In genomic region chr8:110654075-110655060, GRCm38 (mm10) we compare ENCODE assay signal across 19 mouse cellular contexts. TPM values are rescaled to one million over a fixed set of nuclear protein-coding genes. Genes with fewer than 3 reads are reported as not detected.
DNase-seq lines count a peak whose midpoint lies in the region; ATAC-seq and TF ChIP-seq lines count a peak whose summit lies in the region.
"Had no signal": no experiment of that assay in that cellular context is flagged by ENCODE, and none has a peak within 500 bp of the region (broad histone marks: within the 10 kb centered on the region; RNA-seq: fewer than 3 reads in every experiment).

No protein-coding gene starts in this region.

- H3K4me1 ChIP-seq in forebrain, postnatal 0 days (ENCODE audit: insufficient read depth) = no peaks in the 10 kb centered on the region
- H3K4me1 ChIP-seq in forebrain, embryonic 11.5 days (replicated peaks; ENCODE audit: control insufficient read depth, insufficient read depth, low read length) = no peaks in the 10 kb centered on the region
- no peaks in the 10 kb centered on the region for H3K4me1 ChIP-seq in kidney, postnatal 0 days (replicated peaks; ENCODE audit: insufficient read depth, low read length)
- H3K4me1 ChIP-seq in midbrain, embryonic 15.5 days = no peaks in the 10 kb centered on the region
- no peaks in the 10 kb centered on the region for H3K4me1 ChIP-seq in liver, postnatal 0 days (ENCODE audit: insufficient read depth)
- H3K4me1 ChIP-seq: neural tube, embryonic 12.5 days had no signal

- H3K9me3 ChIP-seq in forebrain, postnatal 0 days (ENCODE audit: low read length) = no peaks in the 10 kb centered on the region
- H3K9me3 ChIP-seq in forebrain, embryonic 11.5 days (ENCODE audit: control insufficient read depth, low read length) = no peaks in the 10 kb centered on the region
- H3K9me3 ChIP-seq in kidney, postnatal 0 days (replicated peaks; ENCODE audit: low read length) = no peaks in the 10 kb centered on the region
- H3K9me3 ChIP-seq in midbrain, embryonic 15.5 days = no peaks in the 10 kb centered on the region
- no peaks in the 10 kb centered on the region for H3K9me3 ChIP-seq in liver, postnatal 0 days (ENCODE audit: low read length)
- H3K9me3 ChIP-seq: heart, embryonic 10.5 days; neural tube, embryonic 12.5 days had no signal

- no peak for ATAC-seq in forebrain, postnatal 0 days
- no peak for ATAC-seq in forebrain, embryonic 11.5 days (replicated peaks; ENCODE audit: low FRiP score)
- ATAC-seq in kidney, postnatal 0 days (replicated peaks; ENCODE audit: low FRiP score, low read depth) = no peak; the same call in 1 of the 2 replicates
- no peak for ATAC-seq in midbrain, embryonic 15.5 days (replicated peaks)
- ATAC-seq in liver, postnatal 0 days = no peak
- ATAC-seq: intestine, embryonic 16.5 days had no signal

- H3K9ac ChIP-seq in forebrain, postnatal 0 days = no peak overlapping the region
- H3K9ac ChIP-seq in forebrain, embryonic 11.5 days (ENCODE audit: low read length) = no peak overlapping the region
- no peak overlapping the region for H3K9ac ChIP-seq in kidney, postnatal 0 days (ENCODE audit: low read depth, low read length)
- H3K9ac ChIP-seq in midbrain, embryonic 15.5 days = no peak overlapping the region
- no peak overlapping the region for H3K9ac ChIP-seq in liver, postnatal 0 days (replicated peaks)
- H3K9ac ChIP-seq: neural tube, embryonic 12.5 days had no signal

- TF ChIP-seq EP300 in liver, postnatal 0 days (IDR thresholded peaks at IDR 0.05; ENCODE audit: low read depth) = no peak

- no peak overlapping the region for H3K4me3 ChIP-seq in forebrain, postnatal 0 days (ENCODE audit: low read depth, low read length)
- no peak overlapping the region for H3K4me3 ChIP-seq in forebrain, embryonic 11.5 days (ENCODE audit: low read depth, low read length)
- no peak overlapping the region for H3K4me3 ChIP-seq in kidney, postnatal 0 days (replicated peaks; ENCODE audit: low read depth, low read length)
- no peak overlapping the region for H3K4me3 ChIP-seq in midbrain, embryonic 15.5 days
- H3K4me3 ChIP-seq in liver, postnatal 0 days (ENCODE audit: low read depth, low read length) = no peak overlapping the region
- H3K4me3 ChIP-seq: heart, embryonic 10.5 days; neural tube, embryonic 12.5 days had no signal

- H3K27me3 ChIP-seq in forebrain, postnatal 0 days (ENCODE audit: insufficient read depth, low read length) = no peaks in the 10 kb centered on the region
- no peaks in the 10 kb centered on the region for H3K27me3 ChIP-seq in forebrain, embryonic 11.5 days (ENCODE audit: control insufficient read depth, insufficient read depth, low read length)
- no peaks in the 10 kb centered on the region for H3K27me3 ChIP-seq in kidney, postnatal 0 days (ENCODE audit: insufficient read depth, low read length)
- H3K27me3 ChIP-seq in midbrain, embryonic 15.5 days (replicated peaks) = no peaks in the 10 kb centered on the region
- no peaks in the 10 kb centered on the region for H3K27me3 ChIP-seq in liver, postnatal 0 days (ENCODE audit: insufficient read depth, low read length)
- H3K27me3 ChIP-seq: CH12.LX; neural tube, embryonic 12.5 days had no signal

- H3K4me2 ChIP-seq in forebrain, postnatal 0 days (ENCODE audit: low read depth) = no peak overlapping the region
- H3K4me2 ChIP-seq in forebrain, embryonic 11.5 days (ENCODE audit: low read depth, low read length, severe bottlenecking) = no peak overlapping the region
- no peak overlapping the region for H3K4me2 ChIP-seq in kidney, postnatal 0 days (ENCODE audit: low read length)
- H3K4me2 ChIP-seq in midbrain, embryonic 15.5 days = no peak overlapping the region
- no peak overlapping the region for H3K4me2 ChIP-seq in liver, postnatal 0 days (ENCODE audit: low read depth, low read length)
- H3K4me2 ChIP-seq: liver, embryonic 11.5 days; neural tube, embryonic 12.5 days had no signal

- DNase-seq in forebrain, postnatal 0 days = peak; percentile 8
- DNase-seq in forebrain, embryonic 11.5 days (ENCODE audit: low spot score) = no peak
- DNase-seq in kidney, postnatal 0 days (ENCODE audit: low spot score) = peak; percentile 36
- no peak for DNase-seq in kidney, adult 18-20 months
- peak; percentile 77 for DNase-seq in brain, adult 2 months (ENCODE audit: low read depth, low spot score)
- DNase-seq in liver, postnatal 0 days = no peak
- DNase-seq: adrenal gland, adult 8-10 months; embryo, embryonic 11 days; gastrocnemius, postnatal 10 days; heart, postnatal 36 days; retina, postnatal 1 day; thymus, postnatal 36 days had no signal

- 0 out of 2 replicates have a peak overlapping the region, but pooled peaks have one; percentile 29 for H3K27ac ChIP-seq in forebrain, postnatal 0 days (ENCODE audit: low read depth, low read length)
- no peak overlapping the region for H3K27ac ChIP-seq in forebrain, embryonic 11.5 days (ENCODE audit: low read depth, low read length)
- H3K27ac ChIP-seq in kidney, postnatal 0 days = no peak overlapping the region
- 0 out of 2 replicates have a peak overlapping the region, but pooled peaks have one; percentile 18 for H3K27ac ChIP-seq in midbrain, embryonic 15.5 days
- no peak overlapping the region for H3K27ac ChIP-seq in liver, postnatal 0 days (ENCODE audit: low read depth)
- H3K27ac ChIP-seq: heart, embryonic 10.5 days; neural tube, embryonic 12.5 days; stomach, postnatal 0 days had no signal

- TF ChIP-seq CTCF in forebrain, postnatal 0 days (IDR thresholded peaks at IDR 0.05; ENCODE audit: low read depth) = no peak
- no peak for TF ChIP-seq CTCF in kidney, postnatal 0 days (IDR thresholded peaks at IDR 0.05; ENCODE audit: low read depth)
- TF ChIP-seq CTCF in liver, postnatal 0 days (IDR thresholded peaks at IDR 0.05; ENCODE audit: low read depth) = no peak

- WGBS in forebrain, postnatal 0 days = 41% methylated on average over 9 of the region's 9 CpGs
- 54% methylated on average over 9 of the region's 9 CpGs for WGBS in forebrain, embryonic 11.5 days
- WGBS in kidney, postnatal 0 days = 73% methylated on average over 9 of the region's 9 CpGs
- WGBS in midbrain, embryonic 15.5 days = 63% methylated on average over 9 of the region's 9 CpGs
- WGBS in liver, postnatal 0 days (ENCODE audit: insufficient replicate concordance) = 83% methylated on average over 9 of the region's 9 CpGs

- peaks cover 38% of the 10 kb centered on the region for H3K36me3 ChIP-seq in forebrain, postnatal 0 days (ENCODE audit: insufficient read depth)
- H3K36me3 ChIP-seq in forebrain, embryonic 11.5 days (ENCODE audit: control insufficient read depth, insufficient read depth, low read length) = no peaks in the 10 kb centered on the region; the same call in 1 of the 2 replicates
- H3K36me3 ChIP-seq in kidney, postnatal 0 days (ENCODE audit: insufficient read depth, low read length) = 0 out of 2 replicates have a peak, but pooled peaks cover 12% of the 10 kb centered on the region
- peaks cover 17% of the 10 kb centered on the region; the same call in 1 of the 2 replicates for H3K36me3 ChIP-seq in midbrain, embryonic 15.5 days (replicated peaks)
- peaks cover 12% of the 10 kb centered on the region for H3K36me3 ChIP-seq in liver, postnatal 0 days (replicated peaks; ENCODE audit: insufficient read depth, low read length)

RNA-seq across cellular contexts. Expression of gene Vac14, which starts 36.0 kb away (rescaled TPM):
- 30.6 and 36.1 TPM in 2 replicates for total RNA-seq in forebrain, postnatal 0 days (2014; rRNA removed)
- polyA plus RNA-seq in forebrain, postnatal 0 days (2015; fragmentation: Nextera tagmentation; extraction: Ambion mirVana) = 27.6 and 28.1 TPM in 2 replicates
- polyA plus RNA-seq in forebrain, embryonic 11.5 days (2014; fragmentation: Nextera tagmentation; extraction: Ambion mirVana) = 31.8 and 37.3 TPM in 2 replicates
- polyA plus RNA-seq in kidney, postnatal 0 days (2015; fragmentation: Nextera tagmentation; extraction: Ambion mirVana) = 14.9 and 16.1 TPM in 2 replicates
- polyA plus RNA-seq in midbrain, embryonic 15.5 days (2015; fragmentation: Nextera tagmentation; extraction: Ambion mirVana) = 32.0 and 32.7 TPM in 2 replicates
- 5.5 and 6.5 TPM in 2 replicates for polyA plus RNA-seq in liver, postnatal 0 days (2015; fragmentation: Nextera tagmentation; extraction: Ambion mirVana)

Comparison
In these comparisons a context has a peak if more than half of its experiments do, and no peak if none do; other contexts are left out.
1. DNase-seq: peak in forebrain, postnatal 0 days (single experiment), kidney, postnatal 0 days (single experiment) and brain, adult 2 months (single experiment); none in forebrain, embryonic 11.5 days (single experiment), kidney, adult 18-20 months (single experiment) and liver, postnatal 0 days (single experiment).
2. H3K27ac ChIP-seq: peak in forebrain, postnatal 0 days (single experiment) and midbrain, embryonic 15.5 days (single experiment); none in forebrain, embryonic 11.5 days (single experiment), kidney, postnatal 0 days (single experiment) and liver, postnatal 0 days (single experiment).